Mouse (Mus musculus) stomach, embryonic 16.5 days (tissue): Measurements from ENCODE around the gene Bmper. TPM values are rescaled to one million over a fixed set of nuclear protein-coding genes. Genes with fewer than 3 reads are reported as not detected.

Experiments
- ATAC-seq: fragments of 200-750 bp; cut with Nextera tagmentation; 2 replicates; pipeline ENCODE4 v1.8.0; 2017; ENCODE audit warnings: moderate number of reproducible peaks, moderate TSS enrichment; ENCODE audit not compliant: insufficient read depth, low FRiP score
- H3K27ac ChIP-seq: fragments of 300-500 bp; sonication (generic); 2 replicates; pipeline ENCODE4 v1.5.1; 2014; ENCODE audit warnings: low read length
- H3K27me3 ChIP-seq: fragments of 300-500 bp; sonication (generic); 2 replicates; pipeline ENCODE4 v1.6.1; 2014; ENCODE audit warnings: low read length, control low read depth, mixed read lengths; ENCODE audit not compliant: control insufficient read depth, insufficient read depth
- H3K36me3 ChIP-seq: fragments of 300-500 bp; sonication (generic); 2 replicates; pipeline ENCODE4 v1.6.1; 2014; ENCODE audit warnings: low read length; ENCODE audit not compliant: control insufficient read depth, insufficient read depth
- H3K4me1 ChIP-seq: fragments of 300-500 bp; sonication (generic); 2 replicates; pipeline ENCODE4 v1.6.1; 2014; ENCODE audit warnings: low read length, control low read depth, mixed read lengths; ENCODE audit not compliant: control insufficient read depth, insufficient read depth
- H3K4me2 ChIP-seq: fragments of 300-500 bp; sonication (generic); 2 replicates; pipeline ENCODE4 v1.6.1; 2014; ENCODE audit warnings: low read depth, low read length, mixed read lengths
- H3K4me3 ChIP-seq: fragments of 300-500 bp; sonication (generic); replicated peaks from 2 replicates; pipeline ENCODE4 v1.5.1; 2014; ENCODE audit warnings: mild to moderate bottlenecking, low read length
- H3K9ac ChIP-seq: fragments of 300-500 bp; sonication (generic); 2 replicates; pipeline ENCODE4 v1.6.1; 2014; ENCODE audit warnings: low read length
- H3K9me3 ChIP-seq: fragments of 300-500 bp; sonication (generic); replicated peaks from 2 replicates; pipeline ENCODE4 v1.6.1; 2016; ENCODE audit warnings: low read length, control low read depth; ENCODE audit not compliant: control insufficient read depth
- WGBS: fragments of 180-500 bp; shearing (Covaris S2); extraction: QIAGEN DNeasy Blood & Tissue Kit; methylation state at CpG from one replicate; pipeline ENCODE4 v1.1.7; 2014; 5-methylcytosine and 5-hydroxymethylcytosine counted together
- polyA plus RNA-seq: library from polyadenylated mRNA; unstranded; fragments of >200 nt; fragmentation: Nextera tagmentation; extraction: Ambion mirVana; gene quantifications from 2 replicates; pipeline ENCODE4 v1.2.1, GENCODE M21; 2015

Gene Bmper
- polyA plus RNA-seq, 1 experiment from 2014 or later: 6.1 TPM

- Histone ChIP-seq H3K27me3 (0 out of 2 replicates have a peak, but pooled peaks cover 5% of the 10 kb centered on the region), H3K4me2 (no peak overlapping the region), H3K36me3 (no peaks in the 10 kb centered on the region), H3K4me3 (no peak overlapping the region), H3K9me3 (no peaks in the 10 kb centered on the region), H3K27ac (no peak overlapping the region), H3K4me1 (no peaks in the 10 kb centered on the region), H3K9ac (no peak overlapping the region)
- no peak for ATAC-seq
- 70% methylated on average over 4 of the region's 4 CpGs for WGBS
Measured at GRCm38 (mm10) chr9:23200828-23201227, 22.0 kb upstream of the Bmper start.

GRCm38 (mm10) chr9:23202431-23202830 lies 20.4 kb upstream of the Bmper start:
- ATAC-seq: no peak
- H3K9me3 ChIP-seq: no peaks in the 10 kb centered on the region
- WGBS: 87% methylated on average over 4 of the region's 4 CpGs
- H3K4me2 ChIP-seq: no peak overlapping the region
- 0 out of 2 replicates have a peak, but pooled peaks cover 5% of the 10 kb centered on the region for H3K27me3 ChIP-seq
- H3K36me3 ChIP-seq: no peaks in the 10 kb centered on the region
- no peak overlapping the region for H3K27ac ChIP-seq
- no peak overlapping the region for H3K9ac ChIP-seq
- no peak overlapping the region for H3K4me3 ChIP-seq
- no peaks in the 10 kb centered on the region for H3K4me1 ChIP-seq

DNA sequence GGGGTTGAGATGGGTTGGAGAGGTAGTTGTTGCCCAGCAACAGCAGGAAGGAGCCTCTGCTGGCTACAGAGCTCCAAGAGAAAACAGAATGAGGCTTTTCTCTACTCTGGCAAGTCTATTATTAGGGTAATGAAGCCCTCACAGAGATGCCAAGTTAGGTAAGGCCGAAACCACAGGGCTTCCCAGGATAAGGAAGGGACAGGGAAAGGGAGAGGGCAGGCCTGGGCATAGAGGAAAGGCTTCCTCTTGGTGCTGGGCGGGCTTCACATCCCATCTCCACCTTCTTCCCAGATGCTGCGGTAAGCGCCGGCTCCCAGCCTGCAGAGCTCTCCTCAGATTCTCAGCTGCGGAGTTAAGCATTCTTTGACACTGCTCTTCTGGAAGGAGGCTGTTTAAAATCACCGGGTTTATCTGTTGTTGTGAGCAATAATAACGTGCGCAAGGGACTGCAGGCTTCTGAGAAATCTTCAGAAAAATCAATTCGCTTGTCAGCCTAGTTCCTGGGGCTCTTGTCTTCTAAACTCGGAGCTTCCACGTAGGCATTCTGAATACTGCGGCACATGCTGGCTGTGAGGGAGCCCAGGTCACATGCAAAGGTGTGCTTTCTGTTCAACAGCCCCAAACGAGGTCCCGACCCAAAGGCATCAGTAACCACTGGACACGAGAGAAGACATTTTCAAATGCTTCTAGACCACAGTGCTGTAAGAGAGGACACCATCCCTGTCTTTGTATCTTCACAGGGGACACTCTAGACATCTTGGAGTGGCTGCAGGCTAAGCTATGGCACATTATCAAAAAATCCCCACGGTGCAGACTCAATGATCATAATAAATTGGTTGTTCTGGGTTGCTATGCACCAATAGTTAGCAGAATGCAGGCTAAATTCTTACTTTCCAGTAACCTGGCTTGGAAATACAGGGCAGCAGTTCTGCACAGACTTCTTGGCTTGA lies 18.3 kb upstream of the Bmper start:
- Histone ChIP-seq H3K27me3 (0 out of 2 replicates have a peak, but pooled peaks cover 5% of the 10 kb centered on the region), H3K9me3 (no peaks in the 10 kb centered on the region), H3K27ac (no peak overlapping the region), H3K4me1 (no peaks in the 10 kb centered on the region), H3K4me3 (no peak overlapping the region), H3K9ac (no peak overlapping the region), H3K4me2 (no peak overlapping the region), H3K36me3 (no peaks in the 10 kb centered on the region)
- no peak for ATAC-seq
- WGBS: 23% methylated on average over 17 of the region's 17 CpGs

DNA sequence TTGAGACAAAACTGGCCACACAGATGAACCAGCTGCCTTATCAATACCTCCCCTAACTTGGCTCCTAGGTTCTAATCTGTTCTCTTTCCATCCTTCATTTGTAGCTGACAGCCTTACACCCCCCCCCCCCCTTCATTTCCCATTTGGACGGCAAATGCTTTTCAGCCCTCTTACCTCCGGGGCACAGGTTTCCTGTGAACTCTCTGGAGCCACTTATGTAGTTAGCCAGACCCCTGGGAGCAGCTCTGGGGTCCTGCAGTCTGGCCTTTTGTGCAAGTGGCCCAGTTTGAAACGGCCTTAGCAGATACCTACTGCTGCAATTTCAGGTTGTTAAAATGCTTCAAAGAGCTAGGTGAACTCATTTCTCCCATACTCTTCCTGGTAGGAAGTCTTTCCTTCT lies 17.6 kb upstream of the Bmper start:
- no peaks in the 10 kb centered on the region for H3K36me3 ChIP-seq
- WGBS: 34% methylated on average over 3 of the region's 3 CpGs
- ATAC-seq: no peak
- no peaks in the 10 kb centered on the region for H3K9me3 ChIP-seq
- no peak overlapping the region for H3K9ac ChIP-seq
- no peak overlapping the region for H3K4me3 ChIP-seq
- no peak overlapping the region for H3K27ac ChIP-seq
- H3K27me3 ChIP-seq: 0 out of 2 replicates have a peak, but pooled peaks cover 5% of the 10 kb centered on the region
- H3K4me2 ChIP-seq: no peak overlapping the region
- H3K4me1 ChIP-seq: no peaks in the 10 kb centered on the region

DNA sequence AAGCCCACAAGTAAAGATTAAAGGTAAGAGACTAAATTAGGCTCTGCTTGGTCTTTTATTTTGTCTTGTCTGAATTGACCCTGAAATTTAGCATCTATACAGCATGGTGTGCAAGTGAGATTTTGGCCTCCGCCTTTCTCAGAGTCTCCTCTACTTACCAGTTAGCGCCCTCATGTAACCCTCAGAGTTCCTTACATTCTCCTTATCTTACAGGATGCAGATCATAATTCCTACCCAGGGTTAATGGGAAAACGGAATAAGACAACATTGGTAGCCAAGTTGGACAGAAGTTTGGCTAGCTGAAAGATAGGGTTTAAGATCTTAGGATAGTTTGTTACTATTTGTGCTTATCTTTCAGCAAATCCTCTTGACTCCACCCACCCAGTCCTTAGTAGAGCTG lies 17.1 kb upstream of the Bmper start:
- H3K4me1 ChIP-seq: no peaks in the 10 kb centered on the region
- WGBS: 81% methylated on average over 3 of the region's 3 CpGs
- no peaks in the 10 kb centered on the region for H3K36me3 ChIP-seq
- no peak overlapping the region for H3K9ac ChIP-seq
- ATAC-seq: no peak
- H3K27me3 ChIP-seq: 0 out of 2 replicates have a peak, but pooled peaks cover 5% of the 10 kb centered on the region
- no peak overlapping the region for H3K4me3 ChIP-seq
- no peak overlapping the region for H3K27ac ChIP-seq
- no peak overlapping the region for H3K4me2 ChIP-seq
- H3K9me3 ChIP-seq: no peaks in the 10 kb centered on the region

DNA sequence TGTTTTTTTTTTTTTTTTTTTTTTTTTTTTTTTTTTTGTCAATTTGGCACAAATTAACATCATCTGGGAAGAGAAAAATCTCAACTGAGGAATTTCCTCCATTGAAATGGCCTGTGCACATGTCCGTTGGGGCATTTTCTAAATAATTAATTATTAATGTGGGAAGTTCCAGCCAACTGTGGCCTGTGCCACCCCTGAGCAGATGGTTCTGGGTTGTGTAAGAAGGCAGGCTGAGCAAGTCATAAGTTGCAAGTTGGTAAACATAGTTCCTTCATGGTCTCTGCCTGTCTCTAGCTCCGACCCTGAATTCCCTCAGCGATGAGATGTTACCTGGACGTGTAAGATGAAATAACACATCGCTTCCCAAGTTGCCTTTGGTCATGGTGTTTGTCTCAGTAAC lies 16.7 kb upstream of the Bmper start:
- H3K9me3 ChIP-seq: no peaks in the 10 kb centered on the region
- ATAC-seq: no peak
- H3K9ac ChIP-seq: no peak overlapping the region
- H3K4me2 ChIP-seq: no peak overlapping the region
- no peak overlapping the region for H3K27ac ChIP-seq
- H3K4me3 ChIP-seq: no peak overlapping the region
- H3K27me3 ChIP-seq: 0 out of 2 replicates have a peak, but pooled peaks cover 5% of the 10 kb centered on the region
- H3K4me1 ChIP-seq: no peaks in the 10 kb centered on the region
- no peaks in the 10 kb centered on the region for H3K36me3 ChIP-seq
- WGBS: 92% methylated on average over 5 of the region's 5 CpGs

DNA sequence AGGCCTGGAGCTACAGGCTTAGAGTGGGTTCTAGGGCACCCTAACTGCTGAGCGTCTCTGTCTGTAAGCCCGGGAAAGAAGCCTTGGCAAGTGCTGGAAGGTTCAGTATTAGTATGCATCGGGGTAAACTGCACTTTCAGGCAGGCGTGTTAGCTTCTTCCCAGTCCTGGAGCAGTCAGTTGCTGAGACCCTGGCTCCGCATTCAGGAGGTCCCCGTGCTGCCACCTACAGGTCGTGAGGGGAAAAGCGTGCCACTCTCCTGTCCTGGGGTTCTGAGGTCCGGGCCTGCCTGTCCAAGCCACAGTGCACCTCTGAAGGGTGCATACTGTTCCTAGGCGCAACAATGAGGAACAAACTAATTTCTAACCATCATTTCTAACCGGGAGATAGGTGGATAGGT lies 10.6 kb upstream of the Bmper start:
- H3K9me3 ChIP-seq: no peaks in the 10 kb centered on the region
- H3K4me2 ChIP-seq: no peak overlapping the region
- WGBS: 5% methylated on average over 11 of the region's 11 CpGs
- peak; percentile 83 for ATAC-seq
- H3K36me3 ChIP-seq: no peaks in the 10 kb centered on the region
- no peaks in the 10 kb centered on the region for H3K4me1 ChIP-seq
- H3K9ac ChIP-seq: no peak overlapping the region
- H3K4me3 ChIP-seq: no peak overlapping the region
- H3K27ac ChIP-seq: no peak overlapping the region
- H3K27me3 ChIP-seq: no peaks in the 10 kb centered on the region

DNA sequence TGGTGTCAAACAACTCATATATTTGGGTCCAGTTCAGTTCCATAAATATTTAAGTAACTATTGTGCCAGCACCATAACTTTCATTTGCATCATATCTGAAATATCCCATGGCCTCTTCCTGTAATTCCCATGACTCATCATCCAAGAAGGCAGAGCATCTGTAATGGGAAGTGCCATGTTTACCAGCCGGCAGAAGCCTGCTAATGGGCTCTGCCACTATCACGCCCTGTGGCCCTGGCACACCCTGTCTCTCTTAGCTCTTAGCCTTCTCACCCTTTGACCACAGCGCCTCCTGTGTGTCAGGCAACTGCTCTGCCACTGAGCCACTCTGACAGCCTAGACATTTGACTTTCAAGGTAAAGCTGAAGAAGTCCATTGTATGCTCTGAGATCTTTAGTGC lies 3.1 kb upstream of the Bmper start:
- H3K4me2 ChIP-seq: no peak overlapping the region
- no peaks in the 10 kb centered on the region for H3K36me3 ChIP-seq
- no peak overlapping the region for H3K9ac ChIP-seq
- H3K4me3 ChIP-seq: no peak overlapping the region
- H3K27ac ChIP-seq: no peak overlapping the region
- no peak for ATAC-seq
- H3K4me1 ChIP-seq: 0 out of 2 replicates have a peak, but pooled peaks cover 2% of the 10 kb centered on the region
- WGBS: 55% methylated on average over 3 of the region's 3 CpGs
- H3K27me3 ChIP-seq: peaks cover 19% of the 10 kb centered on the region
- H3K9me3 ChIP-seq: no peaks in the 10 kb centered on the region

GRCm38 (mm10) chr9:23221976-23222375 lies 900 bp upstream of the Bmper start:
- WGBS: 16% methylated on average over 5 of the region's 5 CpGs
- peak overlapping the region; percentile 82 for H3K9ac ChIP-seq
- no peak overlapping the region for H3K27ac ChIP-seq
- no peaks in the 10 kb centered on the region for H3K9me3 ChIP-seq
- no peaks in the 10 kb centered on the region for H3K36me3 ChIP-seq
- peaks cover 27% of the 10 kb centered on the region for H3K27me3 ChIP-seq
- no peak for ATAC-seq
- H3K4me3 ChIP-seq: peak overlapping the region; percentile 66
- 0 out of 2 replicates have a peak, but pooled peaks cover 2% of the 10 kb centered on the region for H3K4me1 ChIP-seq
- H3K4me2 ChIP-seq: peak overlapping the region; percentile 90
